Mouse (Mus musculus): ENCODE results near the gene BC005537. TPM values are rescaled to one million over a fixed set of nuclear protein-coding genes. Genes with fewer than 3 reads are reported as not detected.

BC005537 gene
- polyA plus RNA-seq, 1 experiment from 2014 or later: 20.7 TPM

DNA sequence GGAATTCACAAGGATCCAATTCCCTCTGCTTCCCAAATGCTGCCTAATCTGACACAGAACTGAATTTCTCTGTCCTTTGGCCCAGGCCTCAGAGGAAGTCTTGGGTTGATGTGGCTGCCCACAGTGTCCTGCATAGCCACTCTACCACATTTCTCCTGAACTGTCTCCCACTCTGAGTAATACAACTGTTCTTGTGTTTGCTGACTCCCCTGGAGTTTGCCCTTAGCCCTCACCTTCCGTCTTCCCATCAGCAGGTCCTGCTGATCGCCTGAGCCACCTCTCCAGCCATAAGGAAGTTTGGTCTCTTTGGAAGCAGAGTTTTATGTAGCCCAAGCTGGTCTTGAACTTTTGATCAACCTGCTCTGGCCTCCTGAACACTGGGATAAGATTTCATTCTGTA lies 50.5 kb downstream of the BC005537 start:
- Histone ChIP-seq H3K27ac (ENCODE audit: low read depth, low read length) (no peak overlapping the region), H3K9ac (ENCODE audit: low read depth, low read length) (no peak overlapping the region), H3K4me1 (ENCODE audit: control insufficient read depth, insufficient read depth, low read depth, low read length) (no peaks in the 10 kb centered on the region), H3K36me3 (ENCODE audit: control insufficient read depth, insufficient read depth, low read length) (no peaks in the 10 kb centered on the region; the same call in 1 of the 2 replicates), H3K9me3 (ENCODE audit: control insufficient read depth, low read length) (no peaks in the 10 kb centered on the region), H3K4me2 (ENCODE audit: low read length) (no peak overlapping the region), H3K27me3 (replicated peaks; ENCODE audit: control insufficient read depth, insufficient read depth, low read length) (no peaks in the 10 kb centered on the region), H3K4me3 (ENCODE audit: low read length) (no peak overlapping the region)
- 82% methylated on average over 2 of the region's 2 CpGs for WGBS
- no peak for ATAC-seq

DNA sequence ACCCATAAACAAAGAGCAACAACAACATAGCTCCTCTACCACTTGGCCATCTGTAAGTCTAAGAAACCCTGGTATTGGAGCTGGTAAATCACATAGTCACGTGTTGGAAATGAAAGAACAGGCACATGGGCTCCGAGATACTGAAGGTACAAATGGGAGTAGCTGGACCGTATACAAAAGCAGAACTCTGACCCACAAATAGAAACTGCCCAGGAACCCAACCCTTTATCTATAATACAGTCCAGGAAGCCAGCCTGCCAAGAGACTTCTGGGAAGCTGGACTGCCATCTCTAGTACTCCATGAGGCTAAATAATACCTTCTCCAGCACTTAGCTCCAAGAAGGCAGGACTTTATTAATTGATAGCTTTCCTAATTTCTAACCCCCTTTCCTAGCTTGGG lies 51.1 kb downstream of the BC005537 start:
- no peak for ATAC-seq
- no peak overlapping the region for H3K27ac ChIP-seq (ENCODE audit: low read depth, low read length)
- no peak overlapping the region for H3K4me2 ChIP-seq (ENCODE audit: low read length)
- H3K9me3 ChIP-seq (ENCODE audit: control insufficient read depth, low read length): no peaks in the 10 kb centered on the region
- H3K27me3 ChIP-seq (replicated peaks; ENCODE audit: control insufficient read depth, insufficient read depth, low read length): no peaks in the 10 kb centered on the region
- no peak overlapping the region for H3K9ac ChIP-seq (ENCODE audit: low read depth, low read length)
- peaks cover 4% of the 10 kb centered on the region; the same call in 1 of the 2 replicates for H3K36me3 ChIP-seq (ENCODE audit: control insufficient read depth, insufficient read depth, low read length)
- 83% methylated on average over 3 of the region's 3 CpGs for WGBS
- H3K4me1 ChIP-seq (ENCODE audit: control insufficient read depth, insufficient read depth, low read depth, low read length): no peaks in the 10 kb centered on the region
- H3K4me3 ChIP-seq (ENCODE audit: low read length): no peak overlapping the region

DNA sequence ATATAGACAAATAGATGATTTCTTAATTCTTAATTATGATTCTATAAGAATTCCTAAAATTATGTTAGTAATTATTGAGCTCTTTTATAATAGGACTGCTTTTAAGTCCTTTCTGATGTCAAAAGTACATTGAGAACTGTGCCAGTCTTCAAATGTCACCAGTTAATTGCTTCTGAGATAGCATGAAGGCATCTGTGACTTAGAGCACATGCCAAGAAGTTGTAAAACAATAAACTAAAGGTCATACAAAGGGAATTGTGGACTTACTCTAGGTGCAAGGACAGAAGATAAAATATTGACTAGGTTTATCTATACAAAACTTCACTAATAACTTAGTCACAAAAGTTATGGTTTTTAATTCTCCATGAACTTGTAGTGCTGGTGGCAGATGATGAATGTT lies 57.7 kb downstream of the BC005537 start:
- H3K4me2 ChIP-seq (ENCODE audit: low read length): no peak overlapping the region
- H3K4me1 ChIP-seq (ENCODE audit: control insufficient read depth, insufficient read depth, low read depth, low read length): no peaks in the 10 kb centered on the region
- no peak overlapping the region for H3K4me3 ChIP-seq (ENCODE audit: low read length)
- H3K9ac ChIP-seq (ENCODE audit: low read depth, low read length): no peak overlapping the region
- ATAC-seq: no peak
- no peaks in the 10 kb centered on the region for H3K27me3 ChIP-seq (replicated peaks; ENCODE audit: control insufficient read depth, insufficient read depth, low read length)
- no peaks in the 10 kb centered on the region for H3K9me3 ChIP-seq (ENCODE audit: control insufficient read depth, low read length)
- H3K27ac ChIP-seq (ENCODE audit: low read depth, low read length): no peak overlapping the region
- H3K36me3 ChIP-seq (ENCODE audit: control insufficient read depth, insufficient read depth, low read length): peaks cover 6% of the 10 kb centered on the region

DNA sequence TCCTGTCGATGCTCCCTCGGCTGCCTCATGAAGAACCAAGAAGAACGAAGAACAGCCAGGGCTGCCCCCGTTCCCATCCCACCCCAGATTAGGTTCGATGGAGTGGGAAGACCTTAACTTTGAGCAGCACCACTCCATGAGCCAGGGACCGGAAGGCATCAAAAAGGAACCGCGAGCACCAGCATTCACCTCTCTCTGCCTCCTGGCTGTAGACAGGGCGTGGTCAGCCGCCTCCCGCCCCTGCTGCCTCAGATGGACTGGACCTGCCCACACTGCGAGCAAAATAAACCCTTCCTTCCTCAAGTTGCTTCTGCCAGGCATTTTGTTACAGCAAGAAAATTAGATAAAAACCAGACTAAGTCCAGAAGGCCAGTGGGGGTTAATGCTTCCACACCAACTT lies 59.6 kb downstream of the BC005537 start:
- no peak overlapping the region for H3K4me2 ChIP-seq (ENCODE audit: low read length)
- no peaks in the 10 kb centered on the region for H3K27me3 ChIP-seq (replicated peaks; ENCODE audit: control insufficient read depth, insufficient read depth, low read length)
- H3K4me3 ChIP-seq (ENCODE audit: low read length): no peak overlapping the region
- H3K9me3 ChIP-seq (ENCODE audit: control insufficient read depth, low read length): no peaks in the 10 kb centered on the region
- no peaks in the 10 kb centered on the region for H3K4me1 ChIP-seq (ENCODE audit: control insufficient read depth, insufficient read depth, low read depth, low read length)
- 86% methylated on average over 12 of the region's 12 CpGs for WGBS
- no peak overlapping the region for H3K9ac ChIP-seq (ENCODE audit: low read depth, low read length)
- H3K27ac ChIP-seq (ENCODE audit: low read depth, low read length): no peak overlapping the region
- H3K36me3 ChIP-seq (ENCODE audit: control insufficient read depth, insufficient read depth, low read length): peaks cover 6% of the 10 kb centered on the region
- ATAC-seq: no peak

- Histone ChIP-seq H3K27ac (ENCODE audit: low read depth, low read length) (no peak overlapping the region), H3K4me1 (ENCODE audit: control insufficient read depth, insufficient read depth, low read depth, low read length) (no peaks in the 10 kb centered on the region), H3K4me3 (ENCODE audit: low read length) (no peak overlapping the region), H3K4me2 (ENCODE audit: low read length) (no peak overlapping the region), H3K27me3 (replicated peaks; ENCODE audit: control insufficient read depth, insufficient read depth, low read length) (no peaks in the 10 kb centered on the region), H3K36me3 (ENCODE audit: control insufficient read depth, insufficient read depth, low read length) (peaks cover 6% of the 10 kb centered on the region), H3K9me3 (ENCODE audit: control insufficient read depth, low read length) (no peaks in the 10 kb centered on the region), H3K9ac (ENCODE audit: low read depth, low read length) (no peak overlapping the region)
- WGBS: 73% methylated on average over 7 of the region's 7 CpGs
- no peak for ATAC-seq
Observed at GRCm38 (mm10) chr13:24862021-24862420, 60.6 kb downstream of the BC005537 start.

GRCm38 (mm10) chr13:24862520-24862919 lies 61.1 kb downstream of the BC005537 start:
- H3K27me3 ChIP-seq (replicated peaks; ENCODE audit: control insufficient read depth, insufficient read depth, low read length): no peaks in the 10 kb centered on the region
- WGBS: 63% methylated on average over 7 of the region's 7 CpGs
- H3K9me3 ChIP-seq (ENCODE audit: control insufficient read depth, low read length): no peaks in the 10 kb centered on the region
- H3K27ac ChIP-seq (ENCODE audit: low read depth, low read length): no peak overlapping the region
- H3K4me1 ChIP-seq (ENCODE audit: control insufficient read depth, insufficient read depth, low read depth, low read length): no peaks in the 10 kb centered on the region
- H3K9ac ChIP-seq (ENCODE audit: low read depth, low read length): no peak overlapping the region
- no peak overlapping the region for H3K4me3 ChIP-seq (ENCODE audit: low read length)
- H3K4me2 ChIP-seq (ENCODE audit: low read length): no peak overlapping the region
- no peak for ATAC-seq
- peaks cover 2% of the 10 kb centered on the region; the same call in 1 of the 2 replicates for H3K36me3 ChIP-seq (ENCODE audit: control insufficient read depth, insufficient read depth, low read length)

Other genes with a start within 250 kb of the BC005537 start
- gene Ripor2, start 219.5 kb upstream of the BC005537 start, polyA plus RNA-seq (2015; fragmentation: Nextera tagmentation; extraction: Ambion mirVana): 19.1 and 22.8 TPM in 2 replicates
- gene Armh2, start 60.4 kb upstream of the BC005537 start, polyA plus RNA-seq (2015; fragmentation: Nextera tagmentation; extraction: Ambion mirVana): not detected in 2 replicates
- 19.8 and 20.1 TPM in 2 replicates for gene Gmnn, start 39.7 kb upstream of the BC005537 start, polyA plus RNA-seq (2015; fragmentation: Nextera tagmentation; extraction: Ambion mirVana)
- 59.4 and 66.5 TPM in 2 replicates for gene Acot13, start 29.9 kb downstream of the BC005537 start, polyA plus RNA-seq (2015; fragmentation: Nextera tagmentation; extraction: Ambion mirVana)
- 31.0 and 35.4 TPM in 2 replicates for gene Tdp2, start 30.0 kb downstream of the BC005537 start, polyA plus RNA-seq (2015; fragmentation: Nextera tagmentation; extraction: Ambion mirVana)
- 9.5 and 9.6 TPM in 2 replicates for gene D130043K22Rik, start 43.5 kb downstream of the BC005537 start, polyA plus RNA-seq (2015; fragmentation: Nextera tagmentation; extraction: Ambion mirVana)
- gene Aldh5a1, start 136.0 kb downstream of the BC005537 start, polyA plus RNA-seq (2015; fragmentation: Nextera tagmentation; extraction: Ambion mirVana): 15.4 and 15.8 TPM in 2 replicates
- gene Gpld1, start 141.5 kb downstream of the BC005537 start, polyA plus RNA-seq (2015; fragmentation: Nextera tagmentation; extraction: Ambion mirVana): 2.6 and 3.0 TPM in 2 replicates
- 12.8 and 14.7 TPM in 2 replicates for gene Mrs2, start 218.7 kb downstream of the BC005537 start, polyA plus RNA-seq (2015; fragmentation: Nextera tagmentation; extraction: Ambion mirVana)